Mouse (Mus musculus): ENCODE results near the gene Micall2. TPM values are rescaled to one million over a fixed set of nuclear protein-coding genes. Genes with fewer than 3 reads are reported as not detected.

Gene Micall2
- polyA plus RNA-seq, 1 experiment from 2014 or later: 6.6 TPM

DNA sequence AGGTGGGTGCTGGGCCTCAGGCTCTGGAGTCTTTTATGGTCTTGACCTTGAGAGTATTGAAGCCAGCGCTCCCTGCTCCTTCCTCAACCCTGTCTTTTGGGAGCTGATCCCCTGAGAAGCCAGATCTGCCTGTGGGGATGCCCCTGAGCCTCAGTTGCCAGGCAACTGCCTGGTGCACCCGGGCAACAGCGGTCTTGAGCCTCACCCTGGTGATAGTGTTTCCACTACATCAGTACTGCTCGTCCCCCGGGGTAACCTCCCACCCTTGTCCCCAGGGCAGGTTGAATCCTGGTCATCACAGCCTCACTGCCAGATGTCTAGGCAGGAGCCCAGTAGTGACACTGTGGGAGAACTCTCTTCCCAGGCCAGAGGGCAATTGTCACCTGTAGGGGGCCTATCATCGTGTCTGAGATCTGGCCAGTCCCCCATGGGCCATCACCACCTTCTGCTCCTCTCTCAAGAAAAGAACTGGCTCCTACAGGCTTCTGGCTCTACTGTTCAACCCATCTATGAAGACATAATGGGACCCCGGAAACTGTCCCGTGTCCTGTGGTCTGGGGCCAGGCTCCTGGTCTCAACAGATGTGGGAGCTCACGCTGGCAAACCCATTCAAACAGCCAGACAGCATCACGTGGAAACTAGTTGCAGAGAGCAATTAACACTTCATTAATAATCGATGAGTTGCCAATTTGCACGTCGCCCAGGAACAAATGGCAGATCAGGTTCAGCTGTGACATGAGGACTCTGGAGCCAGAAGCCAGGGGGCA, 61.0 kb downstream of the Micall2 start:
- Histone ChIP-seq H3K4me3 (ENCODE audit: low read depth, low read length) (no peak overlapping the region), H3K9me3 (ENCODE audit: control insufficient read depth, low read length) (no peaks in the 10 kb centered on the region), H3K36me3 (ENCODE audit: control insufficient read depth, insufficient read depth, low read length) (no peaks in the 10 kb centered on the region), H3K4me1 (replicated peaks; ENCODE audit: control insufficient read depth, insufficient read depth) (no peaks in the 10 kb centered on the region), H3K9ac (ENCODE audit: low read length) (no peak overlapping the region), H3K27me3 (ENCODE audit: control insufficient read depth, insufficient read depth, low read length) (no peaks in the 10 kb centered on the region), H3K27ac (replicated peaks) (no peak overlapping the region), H3K4me2 (replicated peaks; ENCODE audit: low read depth) (no peak overlapping the region)
- 37% methylated on average over 13 of the region's 13 CpGs for WGBS
- no peak for DNase-seq (ENCODE audit: low spot score)
- no peak for ATAC-seq (ENCODE audit: low FRiP score, low TSS enrichment)
- TF ChIP-seq CTCF (IDR thresholded peaks at IDR 0.05; ENCODE audit: low read depth): no peak
- TF ChIP-seq EP300 (optimal IDR thresholded peaks at IDR 0.05): no peak

- TF ChIP-seq EP300 (optimal IDR thresholded peaks at IDR 0.05) (no peak), CTCF (IDR thresholded peaks at IDR 0.05; ENCODE audit: low read depth) (peak; percentile 69)
- H3K27ac ChIP-seq (replicated peaks): no peak overlapping the region
- DNase-seq (ENCODE audit: low spot score) (peak; percentile 36), ATAC-seq (ENCODE audit: low FRiP score, low TSS enrichment) (no peak)
- H3K4me1 ChIP-seq (replicated peaks; ENCODE audit: control insufficient read depth, insufficient read depth): no peaks in the 10 kb centered on the region
- 15% methylated on average over 8 of the region's 8 CpGs for WGBS
- no peak overlapping the region for H3K9ac ChIP-seq (ENCODE audit: low read length)
- H3K36me3 ChIP-seq (ENCODE audit: control insufficient read depth, insufficient read depth, low read length): no peaks in the 10 kb centered on the region
- no peaks in the 10 kb centered on the region for H3K9me3 ChIP-seq (ENCODE audit: control insufficient read depth, low read length)
- no peak overlapping the region for H3K4me2 ChIP-seq (replicated peaks; ENCODE audit: low read depth)
- peaks cover 6% of the 10 kb centered on the region; the same call in 1 of the 2 replicates for H3K27me3 ChIP-seq (ENCODE audit: control insufficient read depth, insufficient read depth, low read length)
- H3K4me3 ChIP-seq (ENCODE audit: low read depth, low read length): no peak overlapping the region
These were observed 66.8 kb downstream of the Micall2 start for GRCm38 (mm10) chr5:139669380-139669779.

GRCm38 (mm10) chr5:139668494-139668893, 67.6 kb downstream of the Micall2 start:
- DNase-seq (ENCODE audit: low spot score): peak; percentile 78

DNA sequence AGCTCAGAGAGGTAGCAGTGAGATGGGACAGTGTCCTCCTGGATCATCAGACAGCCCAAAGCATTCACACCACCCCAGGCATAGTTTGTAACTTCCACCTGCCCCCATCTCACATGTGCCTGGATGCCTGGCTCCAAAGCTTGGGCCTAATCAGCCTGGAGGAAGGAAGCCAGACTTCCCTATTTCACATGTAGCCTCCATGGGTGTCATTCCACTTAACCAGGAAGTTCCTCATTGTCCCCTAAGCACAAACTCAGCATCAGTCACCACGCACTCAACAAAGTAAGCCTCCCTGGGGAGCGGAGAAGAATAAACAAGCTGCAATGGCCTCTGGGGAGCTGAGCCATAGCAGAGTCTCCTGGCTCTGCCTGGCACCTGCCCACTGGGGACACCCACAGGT, 69.6 kb downstream of the Micall2 start:
- no peaks in the 10 kb centered on the region for H3K36me3 ChIP-seq (ENCODE audit: control insufficient read depth, insufficient read depth, low read length)
- H3K4me2 ChIP-seq (replicated peaks; ENCODE audit: low read depth): no peak overlapping the region
- WGBS: 40% methylated on average over 2 of the region's 2 CpGs
- no peak for ATAC-seq (ENCODE audit: low FRiP score, low TSS enrichment)
- H3K9ac ChIP-seq (ENCODE audit: low read length): no peak overlapping the region
- H3K4me3 ChIP-seq (ENCODE audit: low read depth, low read length): no peak overlapping the region
- no peak overlapping the region for H3K27ac ChIP-seq (replicated peaks)
- TF ChIP-seq CTCF (IDR thresholded peaks at IDR 0.05; ENCODE audit: low read depth) (no peak), EP300 (optimal IDR thresholded peaks at IDR 0.05) (no peak)
- DNase-seq (ENCODE audit: low spot score): no peak
- no peaks in the 10 kb centered on the region for H3K9me3 ChIP-seq (ENCODE audit: control insufficient read depth, low read length)
- H3K27me3 ChIP-seq (ENCODE audit: control insufficient read depth, insufficient read depth, low read length): peaks cover 6% of the 10 kb centered on the region; the same call in 1 of the 2 replicates
- H3K4me1 ChIP-seq (replicated peaks; ENCODE audit: control insufficient read depth, insufficient read depth): no peaks in the 10 kb centered on the region

More at GRCm38 (mm10) chr5:139668494-139668893, 67.6 kb downstream of the Micall2 start:
- Histone ChIP-seq H3K9me3 (ENCODE audit: control insufficient read depth, low read length) (no peaks in the 10 kb centered on the region), H3K36me3 (ENCODE audit: control insufficient read depth, insufficient read depth, low read length) (no peaks in the 10 kb centered on the region), H3K4me3 (ENCODE audit: low read depth, low read length) (no peak overlapping the region), H3K4me1 (replicated peaks; ENCODE audit: control insufficient read depth, insufficient read depth) (no peaks in the 10 kb centered on the region), H3K9ac (ENCODE audit: low read length) (no peak overlapping the region), H3K4me2 (replicated peaks; ENCODE audit: low read depth) (0 out of 2 replicates have a peak overlapping the region, but pooled peaks have one; percentile 17), H3K27me3 (ENCODE audit: control insufficient read depth, insufficient read depth, low read length) (peaks cover 6% of the 10 kb centered on the region; the same call in 1 of the 2 replicates), H3K27ac (replicated peaks) (no peak overlapping the region)
- TF ChIP-seq CTCF (IDR thresholded peaks at IDR 0.05; ENCODE audit: low read depth) (peak; percentile 92), EP300 (optimal IDR thresholded peaks at IDR 0.05) (no peak)
- ATAC-seq (ENCODE audit: low FRiP score, low TSS enrichment): peak; percentile 70
- WGBS: under 1% methylated on average over 24 of the region's 24 CpGs

DNA sequence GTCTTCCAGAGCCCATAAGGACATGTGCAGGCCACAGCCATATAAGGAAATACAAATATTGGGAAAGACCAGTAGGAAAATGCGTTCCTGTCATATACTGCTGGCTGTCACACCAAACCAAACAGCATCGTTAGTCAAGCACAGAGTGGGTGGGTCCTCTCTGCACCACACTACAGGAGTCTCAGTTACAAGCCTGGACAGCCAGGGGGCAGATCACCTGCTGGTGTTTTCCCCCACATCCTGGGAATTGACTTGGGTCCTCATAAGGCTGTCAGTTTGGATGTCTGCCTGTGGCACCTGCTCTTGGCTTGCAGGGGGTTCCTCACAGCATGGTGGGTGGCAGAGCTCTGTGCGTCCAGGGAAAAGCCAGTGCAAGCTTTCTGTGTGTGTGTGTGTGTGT, 70.8 kb downstream of the Micall2 start:
- Histone ChIP-seq H3K4me2 (replicated peaks; ENCODE audit: low read depth) (no peak overlapping the region), H3K27ac (replicated peaks) (no peak overlapping the region), H3K9ac (ENCODE audit: low read length) (no peak overlapping the region), H3K36me3 (ENCODE audit: control insufficient read depth, insufficient read depth, low read length) (no peaks in the 10 kb centered on the region), H3K4me1 (replicated peaks; ENCODE audit: control insufficient read depth, insufficient read depth) (no peaks in the 10 kb centered on the region), H3K4me3 (ENCODE audit: low read depth, low read length) (no peak overlapping the region), H3K9me3 (ENCODE audit: control insufficient read depth, low read length) (no peaks in the 10 kb centered on the region), H3K27me3 (ENCODE audit: control insufficient read depth, insufficient read depth, low read length) (peaks cover 6% of the 10 kb centered on the region; the same call in 1 of the 2 replicates)
- WGBS: 36% methylated on average over 3 of the region's 3 CpGs
- TF ChIP-seq CTCF (IDR thresholded peaks at IDR 0.05; ENCODE audit: low read depth): peak; percentile 47
- TF ChIP-seq EP300 (optimal IDR thresholded peaks at IDR 0.05): no peak
- peak; percentile 39 for DNase-seq (ENCODE audit: low spot score)
- peak; percentile 45; the same call in 1 of the 2 replicates for ATAC-seq (ENCODE audit: low FRiP score, low TSS enrichment)

GRCm38 (mm10) chr5:139661713-139662112, 74.4 kb downstream of the Micall2 start:
- H3K9ac ChIP-seq (ENCODE audit: low read length): no peak overlapping the region
- no peak for DNase-seq (ENCODE audit: low spot score)
- 59% methylated on average over 7 of the region's 8 CpGs for WGBS
- H3K4me3 ChIP-seq (ENCODE audit: low read depth, low read length): no peak overlapping the region
- H3K4me1 ChIP-seq (replicated peaks; ENCODE audit: control insufficient read depth, insufficient read depth): no peaks in the 10 kb centered on the region
- TF ChIP-seq CTCF (IDR thresholded peaks at IDR 0.05; ENCODE audit: low read depth) (no peak), EP300 (optimal IDR thresholded peaks at IDR 0.05) (no peak)
- H3K27me3 ChIP-seq (ENCODE audit: control insufficient read depth, insufficient read depth, low read length): peaks cover 3% of the 10 kb centered on the region; the same call in 1 of the 2 replicates
- no peak overlapping the region for H3K27ac ChIP-seq (replicated peaks)
- H3K4me2 ChIP-seq (replicated peaks; ENCODE audit: low read depth): no peak overlapping the region
- no peaks in the 10 kb centered on the region for H3K9me3 ChIP-seq (ENCODE audit: control insufficient read depth, low read length)
- H3K36me3 ChIP-seq (ENCODE audit: control insufficient read depth, insufficient read depth, low read length): no peaks in the 10 kb centered on the region
- ATAC-seq (ENCODE audit: low FRiP score, low TSS enrichment): no peak

All from stomach, postnatal 0 days (tissue).